Mouse (Mus musculus): ENCODE results near the gene Rhbdf1.
A peak's percentile ranks its signal among the peaks of the same experiment; 100 is the strongest.

The Rhbdf1 gene

DNA sequence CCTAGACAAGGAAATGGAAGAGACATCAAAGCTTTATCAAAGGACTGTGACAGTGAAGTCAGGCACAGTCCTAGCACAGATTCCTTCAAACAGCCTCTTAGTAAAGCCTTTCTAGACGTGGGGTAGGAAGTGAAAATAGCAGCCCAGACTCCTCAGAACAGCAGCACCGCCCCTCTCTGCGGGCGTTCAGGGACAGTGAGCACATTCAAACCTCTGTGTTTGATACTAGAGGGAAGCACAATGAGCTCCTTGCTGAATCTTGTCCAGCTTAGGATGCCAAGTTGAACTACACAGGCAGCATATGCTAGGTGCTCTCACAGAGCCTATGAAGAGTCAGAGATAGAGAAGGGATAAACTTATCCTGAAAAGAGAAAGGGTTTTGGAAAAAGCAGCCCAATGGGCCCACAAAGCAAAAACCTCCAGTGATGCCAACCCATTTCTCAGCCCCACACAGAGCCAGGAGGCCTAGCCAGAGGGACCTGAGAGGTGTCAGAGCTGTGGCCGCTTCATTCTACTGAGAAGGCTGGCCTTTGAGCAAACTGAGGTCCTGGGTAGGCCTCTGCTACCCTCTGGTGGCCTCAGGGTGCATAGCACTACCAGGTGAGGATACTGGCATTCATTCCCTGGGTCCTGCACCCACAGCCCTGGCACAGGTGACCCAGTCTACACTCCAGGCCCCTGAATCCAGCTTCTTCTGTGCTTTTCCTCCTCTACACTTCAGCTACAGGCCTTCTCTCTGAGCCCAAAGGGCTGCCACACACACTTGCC is 16.2 kb upstream of the Rhbdf1 start:
- DNase-seq (ENCODE audit: low read depth) = no peak

DNA sequence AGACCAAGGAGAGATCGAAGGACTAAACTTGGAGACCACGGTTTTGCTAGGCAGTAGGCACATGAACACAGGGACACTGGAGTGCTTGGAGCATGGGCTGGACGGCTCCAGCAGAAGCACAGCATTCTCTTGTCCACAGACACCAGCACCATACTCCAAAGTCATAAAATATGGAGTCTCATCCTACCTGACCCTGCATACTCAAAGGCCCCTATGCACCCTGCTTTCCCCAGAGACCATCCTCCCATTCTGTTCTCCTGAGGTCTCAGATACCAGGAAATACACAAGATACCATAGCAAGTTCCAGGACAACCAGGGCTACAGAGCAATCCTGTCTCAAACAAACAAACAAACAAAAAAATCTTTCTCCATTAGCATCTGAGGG is 15.3 kb upstream of the Rhbdf1 start:
- DNase-seq (ENCODE audit: low read depth) = no peak

DNA sequence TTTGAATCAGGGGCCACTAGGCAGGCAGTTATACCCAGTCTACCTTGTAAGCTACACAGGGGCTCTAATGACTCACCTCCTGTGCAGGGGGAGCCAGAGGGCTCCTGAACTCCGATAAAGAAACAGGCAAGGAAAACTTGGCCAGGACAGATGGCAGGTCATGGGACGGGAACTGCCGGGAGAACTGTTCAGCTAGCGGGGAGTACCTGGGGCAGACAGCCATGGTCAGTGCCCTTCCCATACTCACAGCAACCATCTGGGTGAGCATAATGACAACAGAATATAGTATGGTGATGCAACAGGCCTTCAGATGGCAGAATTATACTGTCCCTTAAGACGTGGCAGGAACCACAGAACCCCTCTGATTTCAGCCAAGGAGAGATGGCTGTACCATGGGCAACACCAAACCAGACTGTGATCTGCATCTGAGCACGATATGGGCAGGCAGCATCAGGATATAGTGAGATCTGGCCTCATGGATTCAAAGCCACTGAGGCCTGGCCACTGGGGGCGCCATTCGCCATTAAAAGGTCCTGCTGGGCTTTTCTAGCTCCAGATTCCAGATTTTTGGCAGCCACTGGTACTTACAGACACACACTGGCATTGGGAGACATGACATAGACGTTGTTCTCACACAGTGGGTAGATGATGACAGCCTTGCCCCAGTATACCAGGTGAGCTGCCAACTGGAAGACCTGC is 14.8 kb upstream of the Rhbdf1 start:
- no peak for DNase-seq (ENCODE audit: low read depth)

DNA sequence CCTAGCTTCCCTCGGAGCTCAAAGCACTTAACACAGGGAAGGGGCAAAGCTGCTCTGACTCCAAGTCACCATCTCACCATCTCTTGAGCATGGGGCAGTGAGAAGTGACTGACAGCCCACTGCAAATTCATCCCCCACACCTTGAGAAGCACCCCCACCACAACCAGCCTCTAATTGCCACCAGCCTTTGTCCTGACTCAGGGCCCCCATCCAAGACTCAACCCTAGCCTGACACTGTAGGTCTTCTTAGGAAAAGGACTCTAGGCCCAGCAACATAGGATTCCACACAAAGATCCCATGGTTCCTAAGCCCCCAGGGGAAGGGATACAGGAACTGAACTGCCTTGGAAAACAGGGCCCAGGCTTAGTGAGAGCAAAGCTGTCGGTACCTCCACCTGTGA is 14.0 kb upstream of the Rhbdf1 start:
- no peak for DNase-seq (ENCODE audit: low read depth)

DNA sequence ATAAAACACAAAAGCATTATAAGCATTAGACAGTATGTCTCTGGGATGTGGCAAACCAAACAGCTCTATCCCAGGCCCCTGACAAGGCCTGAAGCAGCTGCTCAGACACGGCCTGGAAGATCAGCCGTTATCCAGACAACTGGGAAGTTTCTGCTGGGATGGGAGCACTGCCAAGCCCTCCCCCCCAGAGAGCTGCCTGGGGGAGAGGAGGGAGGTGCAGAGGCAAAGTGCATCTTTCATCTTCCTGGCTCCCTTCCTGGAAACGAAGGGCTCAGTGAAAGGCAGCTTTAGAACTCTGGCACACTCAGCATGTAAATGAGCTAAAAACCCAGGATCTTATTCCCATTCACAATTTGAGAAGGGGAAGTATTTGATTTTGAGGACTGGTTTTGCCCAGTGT is 13.5 kb upstream of the Rhbdf1 start:
- DNase-seq (ENCODE audit: low read depth) = no peak

DNA sequence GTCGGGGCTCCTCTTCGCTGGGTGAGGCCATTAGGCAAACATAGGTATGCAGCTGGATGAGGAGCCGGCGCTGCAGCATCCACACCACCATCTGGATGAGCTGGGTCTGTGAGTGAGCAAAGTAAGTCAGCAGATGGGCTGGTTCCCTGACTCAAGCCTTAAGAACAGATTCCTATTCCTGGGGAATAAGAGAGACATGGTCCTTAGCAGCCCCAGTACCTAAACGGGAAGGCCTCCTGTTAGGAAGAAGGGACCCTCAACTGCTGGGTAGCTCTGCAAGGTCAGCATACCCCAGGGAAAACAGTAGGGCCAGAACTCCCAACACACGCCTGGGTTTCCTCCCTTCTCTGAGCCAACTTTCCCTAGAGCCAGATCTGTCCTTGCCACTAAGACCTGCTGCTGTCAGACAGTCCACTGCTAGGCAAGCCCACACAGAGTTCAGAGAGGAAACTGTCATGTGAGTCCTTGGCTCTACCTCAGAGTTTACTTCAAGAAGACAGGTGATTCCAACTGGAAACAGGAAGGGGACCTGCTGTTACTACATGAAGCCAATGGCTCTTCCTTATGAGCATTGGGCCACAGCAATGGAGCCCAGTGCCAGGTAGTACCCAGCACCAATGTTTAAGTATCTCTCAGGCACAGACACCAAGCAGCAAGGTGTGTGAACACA is 12.9 kb upstream of the Rhbdf1 start:
- DNase-seq (ENCODE audit: low read depth) = no peak

DNA sequence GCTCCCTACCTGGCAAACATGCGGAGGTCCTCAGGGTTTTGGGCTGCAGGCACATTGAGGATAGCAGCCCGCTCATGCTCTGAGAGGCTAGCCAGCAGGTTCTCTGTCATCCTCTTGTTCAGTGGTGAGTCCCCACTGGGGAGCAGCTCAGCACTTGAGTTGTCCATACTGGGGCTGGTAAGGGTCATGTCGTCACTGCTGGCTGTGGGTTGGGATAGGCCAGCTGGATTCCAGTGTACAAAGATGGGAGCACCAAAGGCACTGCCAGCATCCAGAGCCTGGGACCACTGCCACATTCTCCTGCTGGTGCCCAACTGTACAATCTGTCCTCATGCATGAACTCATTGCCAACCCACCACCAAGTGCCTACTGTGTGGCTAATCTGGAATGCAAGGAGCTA is 11.8 kb upstream of the Rhbdf1 start:
- no peak for DNase-seq (ENCODE audit: low read depth)

DNA sequence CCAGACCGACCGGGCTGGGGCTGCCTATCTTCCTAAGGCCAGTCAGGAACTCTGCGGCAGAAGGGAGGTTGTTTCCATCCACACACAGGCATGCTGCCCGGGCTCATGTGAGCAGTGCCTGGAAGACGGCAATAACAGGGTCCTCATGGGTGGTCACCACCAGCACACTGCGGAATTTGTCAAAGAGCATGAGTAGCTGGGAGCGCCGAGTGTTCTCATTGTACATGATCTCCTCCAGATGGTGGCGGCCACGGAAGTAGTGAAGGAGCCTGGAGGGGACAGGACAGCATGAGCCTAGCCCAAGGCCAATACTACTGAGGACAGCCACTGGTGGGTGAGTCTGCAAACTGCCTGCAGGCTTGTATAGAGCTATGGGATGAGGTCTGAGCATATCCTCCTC is 10.7 kb upstream of the Rhbdf1 start:
- DNase-seq (ENCODE audit: low read depth) = no peak

DNA sequence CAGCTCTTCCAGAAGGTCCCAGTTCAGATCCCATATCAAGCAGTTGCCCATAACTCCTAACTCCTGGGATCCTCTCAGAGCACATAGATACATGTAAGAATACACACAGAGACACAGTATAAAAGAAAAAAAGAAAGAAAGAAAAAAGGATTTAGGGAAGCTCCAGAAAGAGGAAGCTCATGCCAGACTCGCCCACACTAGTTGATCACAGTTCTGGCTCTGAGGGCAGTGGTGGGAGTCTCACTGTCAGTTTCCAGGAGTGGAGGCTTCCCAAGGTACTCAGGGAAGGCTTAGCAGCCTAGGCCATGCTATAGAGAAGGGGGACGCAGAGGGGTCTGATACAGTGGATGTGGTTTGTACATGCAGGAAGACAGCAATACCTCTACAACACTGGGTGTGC is 9.0 kb upstream of the Rhbdf1 start:
- DNase-seq (ENCODE audit: low read depth) = no peak

DNA sequence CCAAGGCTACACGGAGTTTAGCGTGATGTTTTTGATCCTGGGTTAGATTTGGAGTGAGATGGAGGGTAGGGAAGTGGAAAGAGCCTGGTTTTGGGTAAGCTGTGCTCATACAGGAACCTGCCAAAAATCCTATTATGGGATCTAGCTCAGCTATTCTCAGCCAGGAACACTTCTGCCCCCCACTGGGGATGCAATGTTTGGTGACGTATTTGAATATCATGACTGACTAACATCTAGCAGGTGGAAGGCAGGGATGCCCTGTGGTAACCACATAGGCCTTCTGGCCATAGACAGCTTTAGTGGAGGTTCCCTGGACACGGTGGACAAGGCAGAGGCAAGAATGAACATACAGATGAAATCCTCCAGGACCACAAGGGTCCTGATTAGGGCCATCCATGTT is 8.1 kb upstream of the Rhbdf1 start:
- DNase-seq (ENCODE audit: low read depth) = no peak

DNA sequence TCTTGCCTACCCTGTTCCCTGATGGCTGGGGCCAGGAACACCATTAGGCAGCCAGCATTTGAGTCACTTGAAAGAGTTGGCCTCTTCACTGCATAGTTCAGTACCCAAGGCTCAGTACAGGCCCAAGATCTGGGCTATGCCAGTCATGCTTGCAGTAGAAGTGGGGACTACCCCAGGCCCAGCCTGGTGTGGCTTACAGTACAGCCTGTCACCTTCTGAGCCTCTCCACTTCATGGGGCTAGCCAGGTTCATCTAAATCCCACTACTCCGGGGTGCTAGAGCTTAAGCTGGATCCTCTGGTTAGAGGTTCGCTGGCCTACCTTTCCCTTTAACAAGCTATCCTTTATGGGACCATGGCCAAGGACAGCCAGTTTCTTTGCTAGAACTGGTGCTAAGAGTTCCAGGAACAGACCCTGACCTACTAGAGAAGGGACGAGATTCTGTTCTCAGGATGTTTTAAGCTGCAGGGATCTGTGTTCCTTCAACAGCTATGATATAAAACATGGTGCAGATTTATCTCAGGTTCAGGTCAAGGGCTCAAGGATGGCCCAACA is 6.3 kb upstream of the Rhbdf1 start:
- no peak for DNase-seq (ENCODE audit: low read depth)

DNA sequence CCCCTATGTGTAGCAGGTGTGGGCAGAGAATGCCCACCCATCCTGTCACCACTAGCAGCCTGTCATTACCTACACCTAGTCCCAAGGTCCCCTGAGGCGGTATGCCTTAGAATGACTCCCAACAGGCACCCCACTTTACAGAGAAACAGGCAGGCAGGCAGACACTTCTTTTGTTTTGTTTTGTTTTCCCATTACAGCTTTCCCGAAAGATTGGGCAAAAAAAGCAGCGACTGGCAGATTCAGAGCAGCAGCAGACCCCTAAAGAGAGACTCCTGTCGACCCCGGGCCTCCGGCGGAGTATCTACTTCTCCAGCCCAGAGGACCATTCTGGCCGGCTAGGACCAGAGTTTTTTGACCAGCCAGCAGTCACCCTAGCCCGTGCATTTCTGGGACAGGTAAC is 5.5 kb upstream of the Rhbdf1 start:
- no peak for DNase-seq (ENCODE audit: low read depth)

DNA sequence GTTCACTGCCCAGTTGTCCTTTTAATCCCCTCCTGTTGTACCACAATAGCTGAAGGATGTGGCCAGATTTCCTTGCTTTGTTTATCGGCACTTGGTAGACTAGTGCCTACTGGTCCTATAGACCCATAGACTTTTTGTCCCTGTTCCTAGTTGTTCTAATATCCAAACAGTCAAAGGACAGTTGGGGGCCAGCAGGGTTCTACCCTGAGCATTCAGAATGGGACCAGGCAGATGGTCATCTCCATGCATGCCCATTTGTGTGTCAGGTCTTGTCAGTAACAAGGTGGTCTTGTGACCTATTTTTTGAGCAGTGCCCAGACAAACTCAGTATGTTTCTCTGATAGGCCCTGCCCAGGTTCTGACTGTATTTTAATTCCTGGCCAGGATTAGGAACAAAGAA is 4.9 kb upstream of the Rhbdf1 start:
- DNase-seq (ENCODE audit: low read depth) = no peak

DNA sequence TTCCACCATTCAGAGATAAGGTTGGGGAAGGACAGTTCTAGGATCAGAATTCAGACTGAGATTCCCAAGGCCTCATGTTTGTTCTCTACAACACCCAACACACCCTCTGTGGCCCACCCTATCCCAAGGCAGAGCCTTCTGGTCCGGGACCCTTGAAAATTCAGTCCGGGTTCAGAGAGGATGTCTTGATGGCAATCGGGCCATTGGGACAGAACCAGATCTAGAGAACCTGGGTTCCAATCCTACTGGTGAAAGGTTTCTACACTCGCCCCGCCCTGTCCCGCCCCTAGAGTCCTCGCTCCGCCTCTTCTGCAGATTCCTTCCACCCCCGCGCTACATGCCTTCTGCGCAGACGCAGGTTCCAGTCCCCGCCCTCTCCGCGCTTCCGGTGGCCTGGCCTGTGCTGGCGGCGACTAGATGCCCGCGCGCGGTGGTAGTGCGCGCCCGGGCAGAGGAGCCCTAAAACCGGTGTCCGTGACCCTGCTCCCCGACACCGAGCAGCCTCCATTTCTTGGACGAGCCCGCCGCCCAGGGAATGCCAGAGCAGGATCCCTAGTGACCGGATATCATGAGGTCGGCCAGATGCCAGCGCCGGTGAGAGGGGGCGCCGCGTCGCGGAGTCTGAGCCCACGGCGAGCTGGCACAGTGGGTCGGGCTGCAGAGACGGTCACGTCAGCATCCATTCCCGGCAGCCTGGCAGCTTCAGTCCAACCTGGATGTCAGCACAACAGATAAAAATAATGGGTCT is 4.2 kb upstream of the Rhbdf1 start, which contains the start of gene Mpg:
Gene Mpg (plus strand): TSS at position 382 of the 748 bp plus-strand sequence.
- DNase-seq (ENCODE audit: low read depth) = no peak

DNA sequence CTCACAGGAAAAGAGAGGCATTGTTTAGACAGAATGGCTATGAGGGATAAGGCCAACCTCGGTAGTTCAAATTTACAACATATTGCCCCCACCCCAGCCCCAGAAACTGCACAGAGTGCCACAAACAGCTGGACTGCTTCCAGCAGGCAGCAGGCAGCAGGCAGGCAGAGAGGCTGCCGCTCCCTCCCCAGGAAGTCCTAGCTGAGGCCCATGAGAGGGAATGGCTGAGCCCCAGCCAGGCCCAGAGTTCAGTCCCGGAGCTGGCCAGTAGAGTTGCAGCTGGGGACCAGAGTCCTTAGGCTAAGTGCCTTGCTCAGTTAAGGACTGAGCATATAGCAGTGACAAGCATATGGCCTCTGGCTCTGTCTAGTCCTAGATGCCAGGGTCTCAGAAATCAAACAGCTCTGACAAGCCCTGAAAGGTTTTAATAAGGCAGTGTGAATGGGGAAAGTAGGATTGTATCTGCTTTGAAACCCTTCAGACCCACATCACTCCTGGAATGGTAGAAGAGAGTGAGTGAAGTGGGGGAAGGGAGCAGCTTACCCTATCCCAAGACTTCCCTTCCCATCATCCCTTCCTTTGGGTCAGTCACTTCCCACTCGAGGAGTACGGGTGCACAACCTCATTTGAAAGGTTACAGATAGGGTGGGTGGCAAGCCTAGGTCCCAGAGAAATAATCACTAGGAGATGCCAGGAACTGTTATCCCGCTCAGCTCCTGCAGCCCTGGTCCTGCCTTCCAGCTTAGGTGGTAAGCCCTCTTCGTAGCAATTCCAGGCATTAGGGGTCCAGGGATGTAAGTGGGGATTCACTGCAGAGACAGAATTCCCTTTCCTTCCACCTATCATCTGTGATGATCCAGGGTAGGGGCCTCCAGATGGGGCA is 3.4 kb upstream of the Rhbdf1 start:
- no peak for DNase-seq (ENCODE audit: low read depth)

DNA sequence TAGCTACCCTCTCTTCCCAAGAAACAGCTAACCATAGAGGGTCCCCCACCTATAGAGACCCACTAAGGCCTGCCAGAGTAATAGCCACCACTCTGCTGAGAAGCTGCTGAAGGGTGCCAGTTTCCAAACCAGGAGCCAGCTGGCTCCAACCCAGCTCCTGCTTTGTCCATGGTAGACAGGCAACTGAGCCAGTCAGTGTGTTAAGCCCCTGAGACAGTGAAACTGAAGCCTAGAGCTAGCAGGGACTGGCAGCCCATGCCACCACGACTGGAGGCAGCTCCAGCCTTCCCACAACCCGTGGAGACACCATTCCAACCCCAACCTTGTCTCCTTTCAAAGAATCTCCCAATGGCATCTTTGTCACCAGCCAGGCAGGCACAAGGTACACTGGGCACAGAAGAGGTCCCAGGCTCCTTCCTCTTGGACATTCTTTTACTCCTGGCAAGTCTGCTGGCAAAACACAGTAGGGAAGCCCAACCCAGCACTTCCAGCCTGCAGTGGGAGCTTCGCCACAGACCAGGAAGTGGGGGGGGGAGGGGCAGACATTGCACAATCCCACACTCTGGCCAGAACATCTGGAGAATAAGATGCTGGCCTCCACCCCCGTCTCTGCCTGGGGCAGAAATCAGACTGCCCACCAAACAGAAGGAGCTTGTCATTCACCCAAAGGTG is 2.5 kb upstream of the Rhbdf1 start:
- peak; percentile 85 for DNase-seq (ENCODE audit: low read depth)

DNA sequence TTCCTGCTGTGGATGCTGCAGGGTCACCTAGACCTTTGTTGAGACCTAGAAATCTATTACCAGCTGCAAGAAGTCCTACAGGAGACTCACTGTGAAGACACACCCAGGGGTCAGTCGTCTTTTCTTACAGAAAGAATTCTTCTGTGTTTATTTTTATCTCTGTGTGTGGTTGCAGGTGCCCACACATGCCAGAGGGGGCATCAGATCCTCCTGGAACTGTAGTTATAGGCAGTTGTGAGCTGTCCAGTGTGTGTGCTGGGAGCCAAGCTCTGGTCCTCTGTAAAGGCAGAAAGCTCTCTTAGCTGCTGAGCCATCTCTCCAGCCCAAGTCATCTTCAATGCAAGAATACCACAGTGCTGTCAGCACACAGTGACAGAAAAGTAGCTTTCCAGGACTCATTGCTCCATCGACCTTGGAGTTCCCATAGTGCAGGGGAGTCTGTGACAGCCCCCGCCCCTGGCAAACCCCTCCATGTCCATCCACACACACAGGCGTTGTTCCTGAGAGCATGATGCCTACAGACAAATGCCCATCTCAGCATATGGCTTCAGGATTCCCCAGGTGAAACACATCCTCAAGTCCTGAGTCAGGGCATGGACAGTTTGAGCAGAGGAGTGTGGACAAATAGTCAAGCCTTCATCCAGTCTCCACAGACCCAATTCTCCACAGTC is 1.3 kb upstream of the Rhbdf1 start:
- no peak for DNase-seq (ENCODE audit: low read depth)

DNA sequence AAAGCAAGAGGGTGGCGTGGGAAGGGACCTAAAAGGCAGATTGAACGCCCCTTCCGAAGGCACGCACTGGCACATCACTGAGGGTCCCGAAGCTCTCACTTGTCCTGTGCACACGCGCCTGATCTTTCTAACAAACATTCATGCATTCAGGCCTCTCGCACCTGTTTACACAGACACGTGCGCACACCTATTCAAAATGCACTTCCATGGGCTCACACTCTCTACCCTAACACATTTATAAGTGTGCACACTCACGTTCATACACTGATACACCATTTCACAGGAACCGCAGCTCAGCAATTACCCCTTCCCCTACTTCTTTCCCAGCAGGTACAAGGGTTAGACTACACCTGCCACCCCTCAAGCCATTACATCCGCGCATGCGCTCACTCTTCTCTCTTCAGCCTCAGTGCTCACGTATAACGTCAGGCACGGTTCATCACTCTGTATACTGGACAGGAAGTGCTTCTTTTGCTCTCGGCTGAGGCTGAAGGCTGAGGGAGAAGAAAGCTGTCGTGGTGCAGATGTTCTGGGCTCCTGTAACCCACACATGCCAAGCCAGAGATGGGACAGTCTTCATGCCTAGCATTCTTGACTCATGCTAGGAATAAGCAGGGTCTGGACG is 582 bp upstream of the Rhbdf1 start:
- DNase-seq (ENCODE audit: low read depth) = no peak

DNA sequence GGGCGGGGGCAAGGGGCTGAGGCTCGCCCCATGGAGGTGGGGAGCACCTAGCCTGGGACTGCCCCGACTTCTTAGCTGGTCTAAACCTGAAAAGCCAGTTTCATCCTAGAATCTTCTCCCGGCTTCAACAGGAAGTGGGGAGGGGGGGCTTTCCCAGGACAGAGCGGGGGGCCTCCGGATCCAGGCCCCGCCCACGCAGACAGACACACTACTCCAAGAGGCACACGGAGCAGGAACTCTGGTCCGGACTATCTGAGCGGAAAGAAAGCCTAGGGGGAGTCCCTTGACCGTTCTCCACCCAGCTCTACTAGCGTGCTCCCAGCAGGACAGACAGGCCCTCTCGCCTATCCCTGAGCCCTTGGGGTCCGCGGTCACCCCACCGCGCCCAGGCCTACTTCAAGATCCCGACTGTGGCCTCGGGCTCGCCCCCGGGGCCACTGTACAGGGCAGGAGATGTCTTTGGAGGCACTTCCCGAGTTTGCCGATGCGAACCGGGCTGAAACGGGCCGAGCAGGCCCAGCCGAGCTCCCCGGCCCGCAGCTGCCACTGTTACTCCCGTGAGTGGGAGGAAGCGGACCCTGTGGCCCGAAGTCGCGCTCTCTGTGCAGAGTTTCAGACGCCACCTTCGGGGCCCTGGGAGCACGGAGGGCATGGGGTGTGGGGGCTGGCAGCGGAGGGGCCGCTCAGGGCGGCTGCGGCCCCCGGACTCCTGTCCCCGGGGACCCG is 712 bp downstream of the Rhbdf1 start:
- no peak for DNase-seq (ENCODE audit: low read depth)

Measured in fibroblast of lung, adult 2 months (primary cell).